Mouse (Mus musculus) kidney, adult 2 months (tissue): Measurements from ENCODE around the gene Lhx8.

Source experiments
- CTCF ChIP-seq: fragments of 200-500 bp; conservative IDR thresholded peaks from 2 replicates; pipeline ENCODE4 v1.5.1; 2011; ENCODE audit warnings: low read depth, mild to moderate bottlenecking, control low read depth, low read length, moderate library complexity, mixed read lengths; ENCODE audit not compliant: insufficient read depth, insufficient read length
- POLR2A ChIP-seq: fragments of 200-500 bp; IDR thresholded peaks from one replicate; pipeline ENCODE4 v1.6.1; 2011; ENCODE audit warnings: low read depth, low read length, control low read depth

- no peak for TF ChIP-seq POLR2A
- no peak for TF ChIP-seq CTCF
Observed at GRCm38 (mm10) chr3:154327883-154328720, 2.4 kb downstream of the Lhx8 start.
